Mouse (Mus musculus): Measurements from ENCODE around the gene Pja2.

- TF ChIP-seq CTCF (IDR thresholded peaks at IDR 0.05; ENCODE audit: control insufficient read depth, insufficient read depth, low read length) (no peak), POLR2A (IDR thresholded peaks at IDR 0.05; ENCODE audit: borderline replicate concordance, control insufficient read depth, low read depth, low read length) (no peak)
These were observed 43.7 kb downstream of the Pja2 start for GRCm38 (mm10) chr17:64288000-64288399.

Measured in bone marrow, adult 2 months (tissue).